Mouse (Mus musculus) small intestine, adult 2 months (tissue): ENCODE measurements around the gene Tmem238.

Source experiments
- CTCF ChIP-seq: fragments of 200-500 bp; IDR thresholded peaks from 2 replicates; pipeline ENCODE4 v1.5.1; 2012; ENCODE audit warnings: low read depth, mild to moderate bottlenecking, control low read depth, inconsistent platforms, low read length, moderate library complexity, mixed read lengths; ENCODE audit not compliant: insufficient replicate concordance, insufficient read length; ENCODE audit errors: extremely low read depth
- POLR2A ChIP-seq: fragments of 200-500 bp; IDR thresholded peaks from 2 replicates; pipeline ENCODE4 v1.6.1; 2012; ENCODE audit warnings: low read depth, mild to moderate bottlenecking, control low read depth, inconsistent platforms, low read length, moderate library complexity

DNA sequence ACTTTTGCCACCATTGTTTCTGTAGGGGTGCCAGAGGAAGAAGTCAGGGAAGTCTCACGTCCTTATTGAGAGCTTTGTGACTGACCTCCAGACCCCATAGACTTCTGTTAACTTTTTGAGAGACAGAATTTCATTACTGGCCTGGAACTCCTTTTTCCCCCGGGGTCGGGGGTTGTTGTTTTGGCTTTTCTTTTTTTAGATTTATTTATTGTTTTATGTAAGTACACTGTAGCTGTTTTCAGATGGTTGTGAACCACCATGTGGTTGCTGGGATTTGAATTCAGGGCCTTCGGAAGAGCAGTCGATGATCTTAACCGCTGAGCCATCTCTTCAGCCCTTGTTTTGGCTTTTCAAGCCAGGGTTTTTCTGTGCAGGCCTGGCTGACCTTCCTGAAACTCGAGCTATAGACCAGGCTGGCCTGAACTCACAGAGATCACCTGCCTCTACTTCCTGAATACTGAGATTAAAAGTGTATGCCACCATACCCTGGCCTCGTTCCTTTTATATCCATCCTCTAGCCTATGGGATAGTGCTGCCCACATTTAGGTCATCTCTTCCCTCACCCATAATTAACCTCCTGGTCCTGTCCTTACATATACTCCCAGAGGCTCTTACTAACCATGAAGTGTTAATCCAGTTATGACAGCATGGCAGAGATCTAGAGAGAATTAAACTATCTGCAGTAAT, 23.8 kb upstream of the Tmem238 start:
- no peak for TF ChIP-seq CTCF
- no peak for TF ChIP-seq POLR2A
